Mouse (Mus musculus): ENCODE measurements around the gene Rims3. TPM values are rescaled to one million over a fixed set of nuclear protein-coding genes. Genes with fewer than 3 reads are reported as not detected.

Gene Rims3
- total RNA-seq, 2 experiments from 2014 or later = 0.20 to 0.40 TPM

DNA sequence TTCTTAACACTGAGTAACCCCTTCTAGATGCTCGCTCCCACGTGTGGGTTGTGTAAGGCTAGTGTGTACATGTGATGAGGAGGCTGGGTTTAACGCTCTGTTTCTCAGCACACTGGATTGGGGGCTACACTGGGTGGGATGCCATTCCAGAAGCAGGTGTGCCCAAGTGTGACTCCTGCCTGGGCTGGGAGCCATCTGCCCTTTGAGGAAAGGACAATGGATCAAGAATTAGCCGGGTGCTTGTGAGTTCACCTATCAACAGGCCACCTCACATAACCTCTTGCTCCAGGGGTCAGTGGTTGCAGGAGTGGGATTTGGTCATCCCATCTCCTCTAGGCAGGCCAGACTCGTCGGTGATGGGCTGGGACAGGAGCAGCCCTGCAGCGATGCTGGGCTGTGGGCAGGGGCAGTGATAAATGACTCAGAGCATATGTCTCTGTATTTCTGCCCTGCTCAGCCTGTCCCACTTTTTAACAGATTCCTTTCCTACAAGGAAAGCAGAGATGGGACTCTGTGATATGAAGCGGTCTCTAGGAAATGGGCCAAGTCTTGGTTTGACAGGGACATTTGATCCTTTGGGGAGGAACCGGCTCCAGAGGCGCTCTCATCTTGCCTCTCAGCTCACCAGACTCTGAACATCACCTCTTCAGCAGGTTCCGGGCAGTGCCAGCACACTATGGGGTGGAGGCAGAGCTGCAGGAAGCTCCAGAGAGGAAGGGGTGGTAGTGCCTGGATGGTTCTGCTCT, 39.2 kb downstream of the Rims3 start:
- no peak for DNase-seq

GRCm38 (mm10) chr4:120894584-120894983, 40.0 kb downstream of the Rims3 start:
- no peak for DNase-seq

GRCm38 (mm10) chr4:120895226-120895625, 40.6 kb downstream of the Rims3 start:
- no peak for DNase-seq

DNA sequence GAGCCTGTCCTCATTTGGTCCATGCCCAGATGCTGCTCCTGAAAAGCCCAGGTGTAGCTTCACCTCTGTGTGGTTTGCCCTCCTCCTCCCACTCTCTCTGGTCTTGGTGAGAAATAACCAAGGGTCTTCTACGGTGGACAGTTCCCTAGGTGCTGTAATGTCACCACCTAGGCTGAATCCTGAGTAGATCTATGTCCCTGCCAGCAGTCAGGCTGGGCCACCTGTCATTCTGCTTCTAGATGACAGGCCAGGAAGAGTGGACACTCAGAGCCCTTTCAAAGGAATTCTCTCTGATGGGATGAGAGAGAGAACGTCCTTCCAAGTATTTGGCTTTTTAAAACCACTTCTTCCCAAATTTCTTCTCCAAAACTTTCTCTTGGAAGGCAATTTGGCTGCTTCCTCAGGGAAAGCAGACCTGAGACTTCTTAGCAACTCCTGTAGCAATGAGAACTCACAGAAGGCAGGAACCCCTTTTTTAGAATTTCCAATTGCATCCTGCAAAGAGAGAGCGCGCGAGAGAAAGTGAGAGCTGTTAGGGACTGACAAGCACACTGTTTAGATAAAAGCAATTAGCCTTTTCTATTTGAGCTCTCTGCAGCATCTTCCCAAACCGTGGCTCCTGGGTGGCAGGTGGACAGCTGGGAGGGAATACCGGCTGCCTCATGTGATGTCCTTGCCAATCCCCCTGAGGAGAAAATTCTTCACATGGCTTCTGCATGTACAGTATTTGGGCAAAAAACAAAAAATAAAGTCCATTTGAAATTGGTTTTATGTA, 41.4 kb downstream of the Rims3 start:
- no peak for DNase-seq

- DNase-seq = no peak
Measured at GRCm38 (mm10) chr4:120904533-120904932, 49.9 kb downstream of the Rims3 start.

- DNase-seq = no peak
Measured at GRCm38 (mm10) chr4:120905644-120906043, 51.0 kb downstream of the Rims3 start.

DNA sequence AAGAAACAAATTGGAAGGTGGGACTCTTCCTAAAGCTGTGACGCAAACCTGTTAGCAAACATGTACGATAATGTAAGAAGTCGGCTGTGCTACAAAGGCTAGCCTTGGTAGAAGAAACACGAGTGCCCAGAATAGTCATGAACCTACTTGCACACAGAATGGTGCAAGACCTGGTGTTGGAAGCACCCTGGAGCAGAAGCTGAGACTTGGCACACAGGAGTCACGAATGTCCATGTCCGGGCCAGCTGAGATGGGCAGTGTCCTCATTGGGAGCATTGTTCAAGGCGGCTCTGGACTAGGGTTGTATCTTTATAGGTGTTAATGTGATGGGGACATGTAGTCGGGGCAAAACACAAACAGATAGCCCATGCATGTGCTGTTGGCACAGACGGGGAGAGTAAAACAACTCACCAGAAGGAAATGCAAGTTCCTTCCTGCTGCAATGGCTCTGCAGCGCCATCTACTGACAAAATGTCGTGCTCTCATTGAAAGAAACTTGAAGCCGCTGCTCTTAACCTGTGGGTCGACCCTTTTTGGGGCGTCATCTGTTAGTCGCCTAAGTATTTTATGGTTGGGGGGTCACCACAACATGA, 55.0 kb downstream of the Rims3 start:
- peak; percentile 58 for DNase-seq

DNA sequence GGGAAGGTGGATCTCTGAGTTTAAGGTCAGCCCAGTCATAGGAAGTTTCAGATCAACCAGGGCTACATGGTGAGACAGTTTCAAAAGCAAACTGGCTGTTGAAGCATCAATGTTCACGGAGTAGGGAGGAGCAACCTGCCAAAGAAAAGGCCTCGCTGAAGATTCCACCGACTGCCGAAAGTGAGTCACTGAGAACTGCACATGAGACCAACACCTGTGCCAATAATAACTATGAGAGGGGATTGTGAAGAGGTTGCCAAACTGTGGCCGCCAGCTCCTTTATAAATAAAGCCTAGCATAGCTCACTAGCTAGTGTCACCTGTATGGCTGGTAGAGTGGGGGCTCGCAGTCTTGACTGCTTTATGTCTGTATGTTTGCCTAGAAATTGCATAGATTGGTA, 56.5 kb downstream of the Rims3 start:
- DNase-seq = no peak

- DNase-seq = no peak
Measured at GRCm38 (mm10) chr4:120912866-120913265, 58.2 kb downstream of the Rims3 start.

DNA sequence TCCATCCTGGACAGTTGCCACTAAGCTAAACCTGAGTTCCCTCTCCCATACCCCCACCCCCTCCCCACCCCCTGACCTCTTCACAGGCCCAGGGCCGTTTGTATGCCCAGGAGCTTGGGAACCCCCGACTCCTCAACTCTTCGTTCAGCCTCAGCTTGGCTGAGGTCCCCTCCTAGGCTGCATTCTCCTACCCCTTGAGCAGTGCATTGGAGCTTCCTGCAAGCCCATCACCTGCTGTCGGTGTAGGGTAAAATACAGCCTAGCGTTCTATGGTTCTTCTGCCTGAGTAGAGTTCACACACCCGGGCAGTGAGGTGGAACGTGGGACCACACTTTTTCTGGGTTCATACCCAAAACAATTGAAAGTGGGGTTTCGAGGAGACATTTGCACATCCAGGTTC, 58.8 kb downstream of the Rims3 start:
- DNase-seq = no peak

GRCm38 (mm10) chr4:120913861-120914260, 59.2 kb downstream of the Rims3 start:
- DNase-seq = no peak

- no peak for DNase-seq
Measured at GRCm38 (mm10) chr4:120914501-120914900, 59.9 kb downstream of the Rims3 start.

DNA sequence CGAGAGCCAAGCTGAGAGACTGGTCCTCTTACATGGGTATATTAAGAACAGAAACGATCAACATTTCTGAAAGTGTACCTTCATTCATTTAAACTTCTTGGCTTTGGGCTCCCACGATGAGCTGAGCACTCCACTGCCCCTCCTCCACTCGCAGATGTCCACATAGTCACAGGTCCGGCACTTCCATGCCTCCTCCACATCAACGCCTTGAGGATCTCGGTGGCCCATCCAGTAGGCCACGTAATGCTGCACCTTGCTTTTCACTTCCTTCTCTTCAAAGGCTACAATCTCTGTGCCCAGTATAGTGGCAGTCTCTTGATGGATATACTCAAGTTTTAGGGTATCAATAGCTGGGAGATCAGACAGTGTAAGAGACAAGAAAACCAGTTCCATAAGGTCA, 66.8 kb downstream of the Rims3 start:
- DNase-seq = no peak

- peak; percentile 92 for DNase-seq
Measured at GRCm38 (mm10) chr4:120924554-120925299, 70.1 kb downstream of the Rims3 start, which contains the start of gene Exo5. TSS of gene Exo5 (minus strand) at chr4:120925017.

DNA sequence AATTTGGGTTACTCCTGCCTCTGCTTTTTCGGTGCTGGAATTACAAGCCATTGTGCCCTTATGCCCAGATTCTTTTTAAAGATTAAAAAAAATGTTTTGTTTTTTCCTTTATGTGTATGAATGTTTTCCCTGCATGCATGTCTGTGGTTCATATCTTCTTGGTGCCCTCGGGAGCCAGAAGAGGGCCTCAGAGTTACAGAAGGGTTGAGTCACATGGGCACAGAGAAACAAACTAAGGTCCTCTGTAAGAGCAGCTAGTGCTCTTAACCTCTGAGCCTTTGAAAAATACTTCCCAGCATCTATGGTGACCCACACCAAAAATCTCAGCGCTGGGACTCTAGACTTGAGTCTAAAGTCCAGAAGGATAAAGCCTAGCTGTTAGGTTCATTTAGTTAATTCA, 70.8 kb downstream of the Rims3 start:
- no peak for DNase-seq

DNA sequence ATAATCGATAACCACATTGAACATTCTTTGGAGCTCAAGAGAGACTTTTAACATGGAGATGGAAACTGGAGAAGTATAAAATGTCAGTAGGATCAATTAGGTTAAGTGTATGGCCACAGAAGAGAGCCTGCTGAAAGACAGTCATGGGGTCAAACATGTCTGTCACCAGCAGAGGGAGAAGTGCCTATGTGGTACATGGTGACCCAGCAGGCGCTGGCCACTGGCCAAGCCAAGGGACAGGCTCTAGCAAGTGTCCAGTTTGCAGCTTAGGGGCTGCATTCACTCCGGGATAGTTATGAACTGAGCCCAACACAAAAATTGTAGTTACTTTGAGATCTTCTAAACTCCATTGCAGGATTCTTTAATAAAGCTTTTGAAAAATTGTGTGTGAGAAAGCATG, 74.1 kb downstream of the Rims3 start:
- peak; percentile 25 for DNase-seq

GRCm38 (mm10) chr4:120930736-120931135, 76.1 kb downstream of the Rims3 start:
- DNase-seq = no peak

- DNase-seq = no peak
Measured at GRCm38 (mm10) chr4:120935006-120935405, 80.4 kb downstream of the Rims3 start.
